Mouse (Mus musculus): ENCODE measurements around the gene I0C0044D17Rik. TPM values are rescaled to one million over a fixed set of nuclear protein-coding genes. Genes with fewer than 3 reads are reported as not detected.
A peak's percentile ranks its signal among the peaks of the same experiment; 100 is the strongest.
"Not testable (repeated sequence)": the region's sequence is repeated elsewhere in the genome, so short reads cannot be mapped to it uniquely, and the experiment has no call there.

Gene I0C0044D17Rik
- polyA plus RNA-seq, 1 experiment from 2014 or later: not detected

GRCm38 (mm10) chr4:98845687-98846125 is 22.1 kb upstream of the I0C0044D17Rik start:
- no peak overlapping the region for H3K9ac ChIP-seq
- no peaks in the 10 kb centered on the region for H3K27me3 ChIP-seq
- no peak overlapping the region for H3K4me2 ChIP-seq
- H3K27ac ChIP-seq: no peak overlapping the region
- WGBS: 42% methylated on average over 8 of the region's 8 CpGs
- 0 out of 2 replicates have a peak, but pooled peaks cover 8% of the 10 kb centered on the region for H3K4me1 ChIP-seq
- ATAC-seq (replicated peaks; ENCODE audit: low FRiP score): peak; percentile 67; the same call in 1 of the 2 replicates
- no peak overlapping the region for H3K4me3 ChIP-seq (replicated peaks)
- H3K9me3 ChIP-seq (replicated peaks): no peaks in the 10 kb centered on the region
- no peaks in the 10 kb centered on the region for H3K36me3 ChIP-seq

- Histone ChIP-seq H3K4me1 (0 out of 2 replicates have a peak, but pooled peaks cover 8% of the 10 kb centered on the region), H3K27ac (no peak overlapping the region), H3K9ac (no peak overlapping the region), H3K27me3 (no peaks in the 10 kb centered on the region), H3K4me3 (replicated peaks) (no peak overlapping the region), H3K4me2 (no peak overlapping the region), H3K9me3 (replicated peaks) (no peaks in the 10 kb centered on the region), H3K36me3 (no peaks in the 10 kb centered on the region)
- 93% methylated on average over 4 of the region's 4 CpGs for WGBS
- ATAC-seq (replicated peaks; ENCODE audit: low FRiP score): no peak
These were observed 21.6 kb upstream of the I0C0044D17Rik start for GRCm38 (mm10) chr4:98845201-98845600.

GRCm38 (mm10) chr4:98843906-98844597 is 20.4 kb upstream of the I0C0044D17Rik start:
- H3K27ac ChIP-seq: no peak overlapping the region
- WGBS: 64% methylated on average over 7 of the region's 7 CpGs

GRCm38 (mm10) chr4:98841251-98841650 is 17.6 kb upstream of the I0C0044D17Rik start:
- not testable (repeated sequence) for H3K36me3 ChIP-seq; H3K4me3 ChIP-seq (replicated peaks); H3K4me2 ChIP-seq; H3K27ac ChIP-seq; H3K9me3 ChIP-seq (replicated peaks); H3K27me3 ChIP-seq; H3K9ac ChIP-seq; ATAC-seq (replicated peaks; ENCODE audit: low FRiP score)
- H3K4me1 ChIP-seq: peaks cover 13% of the 10 kb centered on the region; the same call in 1 of the 2 replicates
- 94% methylated on average over 6 of the region's 6 CpGs for WGBS

More at GRCm38 (mm10) chr4:98843906-98844597, 20.4 kb upstream of the I0C0044D17Rik start:
- Histone ChIP-seq H3K9ac (no peak overlapping the region), H3K4me2 (no peak overlapping the region), H3K36me3 (no peaks in the 10 kb centered on the region), H3K9me3 (replicated peaks) (no peaks in the 10 kb centered on the region), H3K27me3 (no peaks in the 10 kb centered on the region), H3K4me1 (0 out of 2 replicates have a peak, but pooled peaks cover 8% of the 10 kb centered on the region), H3K4me3 (replicated peaks) (no peak overlapping the region)
- ATAC-seq (replicated peaks; ENCODE audit: low FRiP score): no peak

- H3K9ac ChIP-seq: no peak overlapping the region
- no peaks in the 10 kb centered on the region for H3K27me3 ChIP-seq
- WGBS: 39% methylated on average over 6 of the region's 6 CpGs
- H3K36me3 ChIP-seq: no peaks in the 10 kb centered on the region
- no peak overlapping the region for H3K27ac ChIP-seq
- H3K4me3 ChIP-seq (replicated peaks): no peak overlapping the region
- no peaks in the 10 kb centered on the region for H3K9me3 ChIP-seq (replicated peaks)
- no peak for ATAC-seq (replicated peaks; ENCODE audit: low FRiP score)
- H3K4me2 ChIP-seq: no peak overlapping the region
- peaks cover 7% of the 10 kb centered on the region; the same call in 1 of the 2 replicates for H3K4me1 ChIP-seq
These were observed 16.9 kb upstream of the I0C0044D17Rik start for GRCm38 (mm10) chr4:98840526-98840925.

- peaks cover 6% of the 10 kb centered on the region; the same call in 1 of the 2 replicates for H3K4me1 ChIP-seq
- no peaks in the 10 kb centered on the region for H3K36me3 ChIP-seq
- no peaks in the 10 kb centered on the region for H3K27me3 ChIP-seq
- H3K27ac ChIP-seq: no peak overlapping the region
- H3K4me3 ChIP-seq (replicated peaks): no peak overlapping the region
- WGBS: 87% methylated on average over 4 of the region's 4 CpGs
- ATAC-seq (replicated peaks; ENCODE audit: low FRiP score): no peak
- no peaks in the 10 kb centered on the region for H3K9me3 ChIP-seq (replicated peaks)
- no peak overlapping the region for H3K4me2 ChIP-seq
- no peak overlapping the region for H3K9ac ChIP-seq
These were observed 15.3 kb upstream of the I0C0044D17Rik start for GRCm38 (mm10) chr4:98838913-98839312.

- no peaks in the 10 kb centered on the region for H3K27me3 ChIP-seq
- no peak for ATAC-seq (replicated peaks; ENCODE audit: low FRiP score)
- WGBS: 87% methylated on average over 16 of the region's 16 CpGs
These were observed 14.3 kb upstream of the I0C0044D17Rik start for GRCm38 (mm10) chr4:98837715-98838505.

GRCm38 (mm10) chr4:98836519-98836918 is 12.9 kb upstream of the I0C0044D17Rik start:
- WGBS: 35% methylated on average over 5 of the region's 5 CpGs
- H3K36me3 ChIP-seq: no peaks in the 10 kb centered on the region
- no peak overlapping the region for H3K4me2 ChIP-seq
- no peak overlapping the region for H3K4me3 ChIP-seq (replicated peaks)
- H3K9me3 ChIP-seq (replicated peaks): no peaks in the 10 kb centered on the region
- H3K27ac ChIP-seq: no peak overlapping the region
- H3K27me3 ChIP-seq: no peaks in the 10 kb centered on the region
- no peak overlapping the region for H3K9ac ChIP-seq
- peak; percentile 62; the same call in 1 of the 2 replicates for ATAC-seq (replicated peaks; ENCODE audit: low FRiP score)
- H3K4me1 ChIP-seq: peaks cover 10% of the 10 kb centered on the region; the same call in 1 of the 2 replicates

More at GRCm38 (mm10) chr4:98837715-98838505, 14.3 kb upstream of the I0C0044D17Rik start:
- H3K4me2 ChIP-seq: no peak overlapping the region
- H3K36me3 ChIP-seq: no peaks in the 10 kb centered on the region
- H3K27ac ChIP-seq: no peak overlapping the region
- H3K9me3 ChIP-seq (replicated peaks): no peaks in the 10 kb centered on the region
- H3K4me1 ChIP-seq: peaks cover 6% of the 10 kb centered on the region; the same call in 1 of the 2 replicates
- H3K4me3 ChIP-seq (replicated peaks): no peak overlapping the region
- no peak overlapping the region for H3K9ac ChIP-seq

GRCm38 (mm10) chr4:98834782-98835181 is 11.1 kb upstream of the I0C0044D17Rik start:
- WGBS: 52% methylated on average over 4 of the region's 4 CpGs
- H3K4me2 ChIP-seq: no peak overlapping the region
- H3K27me3 ChIP-seq: no peaks in the 10 kb centered on the region
- no peaks in the 10 kb centered on the region for H3K9me3 ChIP-seq (replicated peaks)
- peaks cover 10% of the 10 kb centered on the region; the same call in 1 of the 2 replicates for H3K4me1 ChIP-seq
- H3K9ac ChIP-seq: no peak overlapping the region
- H3K4me3 ChIP-seq (replicated peaks): no peak overlapping the region
- no peaks in the 10 kb centered on the region for H3K36me3 ChIP-seq
- ATAC-seq (replicated peaks; ENCODE audit: low FRiP score): no peak
- no peak overlapping the region for H3K27ac ChIP-seq

- H3K36me3 ChIP-seq: no peaks in the 10 kb centered on the region
- 67% methylated on average over 1 of the region's 1 CpGs for WGBS
- H3K4me1 ChIP-seq: peaks cover 10% of the 10 kb centered on the region; the same call in 1 of the 2 replicates
- H3K9me3 ChIP-seq (replicated peaks): no peaks in the 10 kb centered on the region
- no peak overlapping the region for H3K9ac ChIP-seq
- no peaks in the 10 kb centered on the region for H3K27me3 ChIP-seq
- no peak for ATAC-seq (replicated peaks; ENCODE audit: low FRiP score)
- H3K4me2 ChIP-seq: no peak overlapping the region
- H3K27ac ChIP-seq: no peak overlapping the region
- H3K4me3 ChIP-seq (replicated peaks): no peak overlapping the region
These were observed 8.1 kb upstream of the I0C0044D17Rik start for GRCm38 (mm10) chr4:98831726-98832125.

- H3K36me3 ChIP-seq: no peaks in the 10 kb centered on the region
- no peaks in the 10 kb centered on the region for H3K27me3 ChIP-seq
- H3K4me2 ChIP-seq: no peak overlapping the region
- H3K9me3 ChIP-seq (replicated peaks): no peaks in the 10 kb centered on the region
- WGBS: 27% methylated on average over 3 of the region's 3 CpGs
- peaks cover 7% of the 10 kb centered on the region; the same call in 1 of the 2 replicates for H3K4me1 ChIP-seq
- no peak overlapping the region for H3K4me3 ChIP-seq (replicated peaks)
- H3K9ac ChIP-seq: no peak overlapping the region
- H3K27ac ChIP-seq: no peak overlapping the region
- no peak for ATAC-seq (replicated peaks; ENCODE audit: low FRiP score)
These were observed 3.1 kb upstream of the I0C0044D17Rik start for GRCm38 (mm10) chr4:98826701-98827100.

GRCm38 (mm10) chr4:98823047-98823446 is 593 bp downstream of the I0C0044D17Rik start:
- Histone ChIP-seq H3K9me3 (replicated peaks) (no peaks in the 10 kb centered on the region), H3K36me3 (no peaks in the 10 kb centered on the region), H3K4me3 (replicated peaks) (no peak overlapping the region), H3K9ac (no peak overlapping the region), H3K4me2 (no peak overlapping the region), H3K27me3 (peaks cover 10% of the 10 kb centered on the region; the same call in 1 of the 2 replicates), H3K27ac (no peak overlapping the region), H3K4me1 (peaks cover 20% of the 10 kb centered on the region)
- 60% methylated on average over 3 of the region's 3 CpGs for WGBS
- ATAC-seq (replicated peaks; ENCODE audit: low FRiP score): peak; percentile 58; the same call in 1 of the 2 replicates
